Mouse (Mus musculus): Measurements from ENCODE around the gene Il1rl1.

The Il1rl1 gene

GRCm38 (mm10) chr1:40428910-40429675, at the start of gene Il1rl1:
Gene Il1rl1, plus strand, starts transcription at chr1:40429570.
- DNase-seq: no peak

DNA sequence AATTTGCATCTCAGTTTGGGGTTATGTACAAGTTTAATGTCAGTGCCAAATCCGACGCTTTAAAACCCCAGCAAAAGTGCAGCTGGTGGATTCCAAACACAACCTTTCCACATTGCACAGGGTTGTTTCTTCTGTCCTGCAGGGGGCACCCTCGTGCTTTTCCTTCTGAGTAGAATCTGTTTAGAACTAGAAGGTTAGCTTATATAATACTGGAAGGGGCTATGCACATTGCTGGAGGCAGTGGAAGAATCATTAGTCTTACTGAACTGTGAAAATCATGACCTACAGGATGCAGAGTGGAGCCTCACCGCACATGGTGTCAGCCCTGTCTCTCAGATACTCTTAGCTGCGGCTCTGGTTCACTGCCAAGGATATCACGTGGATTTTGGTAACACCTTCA, 49.3 kb upstream of the Il1rl1 start:
- peak; percentile 81 to 85 for DNase-seq

DNA sequence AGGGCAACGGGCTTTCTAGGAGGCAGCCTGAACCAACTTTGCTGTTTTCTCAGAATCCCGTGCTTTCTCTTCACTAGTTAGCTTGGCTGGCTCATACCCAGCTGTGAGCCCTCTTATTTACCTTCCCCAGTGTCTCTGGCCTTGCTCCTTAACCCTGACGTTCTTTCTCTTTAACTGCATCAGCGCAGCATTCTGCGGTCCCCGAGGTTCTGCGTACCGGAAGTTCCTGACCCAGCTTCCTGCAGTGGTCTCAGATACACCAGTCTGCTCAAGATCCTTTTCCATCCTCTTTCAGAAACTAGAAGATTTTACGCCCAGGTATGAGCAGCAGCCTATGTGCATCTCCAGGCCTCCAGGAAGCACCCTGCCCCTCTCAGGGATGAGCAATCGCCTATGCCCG, 48.4 kb upstream of the Il1rl1 start:
- DNase-seq: no peak

GRCm38 (mm10) chr1:40382841-40383240, 46.5 kb upstream of the Il1rl1 start:
- DNase-seq: no peak

GRCm38 (mm10) chr1:40384931-40385545, 44.3 kb upstream of the Il1rl1 start:
- DNase-seq: no peak

GRCm38 (mm10) chr1:40391374-40391773, 38.0 kb upstream of the Il1rl1 start:
- no peak for DNase-seq

- DNase-seq: no peak
These were observed 36.8 kb upstream of the Il1rl1 start for GRCm38 (mm10) chr1:40392535-40392934.

DNA sequence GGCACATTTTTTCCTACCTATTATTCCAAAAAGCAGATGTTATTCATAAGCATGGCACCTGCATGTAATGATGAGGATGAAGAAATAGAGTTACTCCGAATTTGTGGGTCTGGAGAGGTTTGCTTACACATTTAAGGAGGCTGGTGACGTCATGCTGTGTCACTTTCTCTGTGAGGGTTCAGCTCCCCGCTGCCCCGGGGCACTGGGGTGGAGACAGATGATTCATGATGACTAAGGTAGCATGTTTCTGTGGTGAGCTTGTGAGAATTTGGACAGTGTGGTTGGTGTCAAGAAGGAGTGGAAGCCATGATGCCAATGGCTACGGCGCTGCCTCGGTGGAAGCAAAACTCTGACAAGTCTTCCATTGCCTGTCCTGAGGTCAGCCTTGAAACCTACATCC, 36.2 kb upstream of the Il1rl1 start:
- DNase-seq: no peak

DNA sequence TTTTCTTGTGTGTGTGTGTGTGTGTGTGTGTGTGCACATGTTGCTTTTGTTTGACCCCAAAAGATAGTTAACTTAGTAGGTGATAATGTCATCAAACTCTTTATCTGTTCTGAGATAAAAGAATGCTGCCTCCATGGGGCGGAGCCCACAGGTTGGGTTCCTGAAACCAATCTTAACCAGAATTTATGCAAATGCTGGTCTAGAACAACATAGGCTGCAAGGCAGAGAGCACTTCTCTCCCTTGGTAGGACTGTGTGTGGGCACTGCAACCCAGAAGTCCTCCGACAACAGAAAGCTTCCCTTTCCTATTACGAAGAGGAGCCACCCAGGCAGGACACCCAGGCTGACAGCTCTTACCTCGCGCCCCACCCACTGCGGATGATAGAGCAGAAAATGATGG, 29.7 kb upstream of the Il1rl1 start:
- DNase-seq: no peak

GRCm38 (mm10) chr1:40404682-40405081, 24.7 kb upstream of the Il1rl1 start:
- DNase-seq: no peak

GRCm38 (mm10) chr1:40409882-40410281, 19.5 kb upstream of the Il1rl1 start:
- no peak for DNase-seq

GRCm38 (mm10) chr1:40413039-40413438, 16.3 kb upstream of the Il1rl1 start:
- no peak for DNase-seq

GRCm38 (mm10) chr1:40414276-40414675, 15.1 kb upstream of the Il1rl1 start:
- DNase-seq: no peak

DNA sequence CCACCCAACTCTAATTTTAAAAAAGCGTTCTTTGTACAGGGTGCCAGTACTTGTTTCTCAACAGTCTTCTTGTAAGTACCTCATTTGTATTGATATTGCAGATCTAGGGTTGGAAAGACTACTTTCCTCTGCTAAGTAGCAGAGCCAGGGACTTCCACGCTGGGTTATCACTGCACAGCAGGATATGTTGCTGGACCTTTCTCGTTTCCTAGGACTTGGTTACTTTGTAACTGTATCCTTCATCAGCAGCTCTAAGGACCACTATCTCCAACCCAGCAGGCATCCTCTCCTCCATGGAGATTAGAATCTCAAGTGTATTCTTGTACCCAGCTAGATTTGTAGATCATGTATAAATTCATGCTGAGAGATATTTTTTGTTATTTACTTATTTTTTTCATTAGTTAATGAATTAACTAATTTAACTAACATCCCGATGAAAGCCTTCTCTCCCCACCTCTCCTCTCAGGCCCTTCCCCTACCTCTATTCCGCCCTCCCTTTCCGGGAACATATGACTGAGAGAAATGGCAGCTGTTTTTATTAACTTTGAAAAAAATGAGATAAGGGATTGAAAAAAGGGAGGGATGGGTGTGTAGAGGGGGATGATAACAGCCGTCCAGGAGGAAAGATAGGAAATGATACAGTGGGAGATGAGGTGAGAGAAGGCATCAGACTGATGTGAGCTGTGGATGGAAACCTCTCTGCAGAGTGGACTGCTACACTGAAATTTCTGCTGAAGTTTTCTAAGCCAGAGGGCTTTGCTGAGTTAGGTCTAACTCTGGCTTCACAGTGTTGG, 14.3 kb upstream of the Il1rl1 start:
- DNase-seq: no peak

GRCm38 (mm10) chr1:40417034-40417433, 12.3 kb upstream of the Il1rl1 start:
- no peak for DNase-seq

DNA sequence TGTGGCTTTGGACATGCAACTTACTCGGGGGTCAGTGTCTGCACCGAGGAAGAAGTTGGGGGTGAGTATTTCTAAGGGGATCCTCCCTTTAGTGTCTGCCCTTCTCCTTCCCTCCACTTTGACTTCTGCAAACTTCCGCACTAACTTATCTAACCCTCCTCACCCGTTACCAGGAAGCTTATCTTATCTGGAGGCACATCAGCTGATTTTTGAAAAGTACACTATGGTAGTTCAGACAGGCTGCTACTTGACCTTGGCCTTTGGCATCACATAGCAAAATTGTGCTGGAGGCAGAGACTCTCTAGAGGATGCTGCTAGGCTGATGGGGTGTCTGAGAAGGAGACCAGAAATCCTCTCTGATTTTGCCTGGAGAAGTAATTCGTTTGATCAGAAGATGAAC, 10.9 kb upstream of the Il1rl1 start:
- no peak for DNase-seq

DNA sequence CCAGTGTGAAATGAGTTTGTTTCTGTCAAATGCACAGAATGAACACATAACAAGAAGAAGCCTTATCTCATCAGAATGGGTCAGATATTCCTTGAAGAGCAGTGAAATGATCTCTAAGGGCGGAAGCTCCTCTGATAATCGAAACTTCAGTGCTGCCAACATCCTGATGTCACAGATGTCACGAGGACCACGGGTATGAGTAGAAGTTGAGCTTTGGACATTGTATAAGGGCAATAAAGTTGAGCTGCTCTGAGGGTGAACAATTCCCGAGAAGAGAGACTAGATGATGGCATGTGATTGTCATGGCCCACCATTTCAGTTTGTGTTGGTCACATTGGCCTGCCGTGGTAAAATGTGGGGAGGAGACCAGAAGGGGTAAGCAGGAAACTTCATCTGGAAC, 5.5 kb upstream of the Il1rl1 start:
- DNase-seq: no peak

- no peak for DNase-seq
These were observed 2.1 kb upstream of the Il1rl1 start for GRCm38 (mm10) chr1:40427270-40427669.

DNA sequence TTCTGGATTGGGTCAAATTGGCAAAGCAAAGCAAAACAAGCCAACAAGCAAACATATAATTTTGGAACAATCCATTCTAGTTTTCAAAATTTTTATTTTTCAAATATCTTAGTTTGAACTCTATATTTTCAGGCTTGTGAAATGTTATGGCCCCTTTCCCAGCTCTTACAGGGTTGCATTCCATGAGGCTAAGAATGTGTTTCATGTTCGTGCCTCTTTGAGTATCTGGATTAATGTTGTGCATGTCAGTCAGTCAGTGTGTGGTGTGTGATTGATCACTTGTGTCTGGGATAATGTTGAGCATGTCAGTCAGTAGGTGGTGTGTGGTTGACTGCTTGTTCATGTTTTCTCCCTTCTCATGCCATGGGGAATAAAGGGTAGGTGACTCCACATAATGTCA, 1.5 kb upstream of the Il1rl1 start:
- no peak for DNase-seq

GRCm38 (mm10) chr1:40430143-40430834, 919 bp downstream of the Il1rl1 start:
- no peak for DNase-seq

DNA sequence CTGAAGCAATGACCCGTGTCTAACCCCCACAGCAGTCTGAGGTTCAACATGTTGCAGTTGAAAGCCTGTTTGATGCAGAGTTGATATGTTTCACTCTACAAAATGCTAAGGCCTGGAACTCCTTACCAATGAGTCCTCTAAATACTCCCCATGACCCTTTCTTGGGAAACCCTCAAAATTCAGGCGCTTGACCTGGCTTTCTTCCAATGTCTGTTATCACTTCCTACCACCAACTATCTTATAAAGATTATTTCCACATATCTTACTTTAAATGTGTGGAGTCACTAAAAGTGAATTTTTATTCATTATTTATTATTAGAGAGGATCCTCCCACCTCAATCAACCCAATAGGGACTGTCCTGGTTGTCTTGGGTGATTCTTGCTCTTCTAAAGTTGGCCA, 2.8 kb downstream of the Il1rl1 start:
- DNase-seq: no peak

- DNase-seq: no peak
These were observed 6.6 kb downstream of the Il1rl1 start for GRCm38 (mm10) chr1:40435936-40436335.

- DNase-seq: no peak
These were observed 8.0 kb downstream of the Il1rl1 start for GRCm38 (mm10) chr1:40437340-40437739.

Measured in kidney, postnatal 4 days (tissue).